Mouse (Mus musculus): ENCODE measurements around the gene Rab20. TPM values are rescaled to one million over a fixed set of nuclear protein-coding genes. Genes with fewer than 3 reads are reported as not detected.

Gene Rab20
- total RNA-seq, 1 experiment = 2.2 TPM

DNA sequence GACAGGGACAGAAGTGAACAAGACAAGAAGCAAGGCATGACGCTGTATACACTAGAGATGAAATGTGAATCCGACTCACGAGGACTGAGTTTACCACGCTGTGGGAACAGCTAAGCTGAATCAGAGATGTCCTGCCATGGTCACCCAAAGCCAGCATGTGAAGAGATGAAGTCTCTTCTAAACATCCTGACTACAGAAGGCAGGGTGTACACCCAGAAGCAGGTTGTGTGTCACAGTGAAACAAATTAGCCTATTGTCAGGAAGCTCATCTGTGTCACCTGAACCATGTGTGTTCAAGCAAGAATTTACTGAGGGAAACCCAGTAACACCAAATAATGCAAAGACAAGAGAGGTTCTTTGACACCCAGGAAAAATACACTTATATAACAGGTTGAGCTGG lies 12.9 kb downstream of the Rab20 start:
- DNase-seq (ENCODE audit: low read depth, low spot score) = no peak
- H3K36me3 ChIP-seq (ENCODE audit: control insufficient read depth, insufficient read depth, low read length, poor library complexity, severe bottlenecking) = no peaks in the 10 kb centered on the region
- no peaks in the 10 kb centered on the region for H3K9me3 ChIP-seq (ENCODE audit: control insufficient read depth, insufficient read depth, low read depth, low read length)
- TF ChIP-seq ZC3H11A (IDR thresholded peaks at IDR 0.05; ENCODE audit: borderline replicate concordance, low read depth, low read length) (no peak), ZNF384 (IDR thresholded peaks at IDR 0.05; ENCODE audit: low read depth, low read length) (no peak), HCFC1 (IDR thresholded peaks at IDR 0.05; ENCODE audit: borderline replicate concordance, insufficient read depth, low read length) (no peak), CHD2 (IDR thresholded peaks at IDR 0.05; ENCODE audit: low read depth, low read length) (no peak), MAFK (IDR thresholded peaks at IDR 0.05; ENCODE audit: insufficient read depth, low read depth, low read length) (no peak)
- no peak overlapping the region for H3K4me3 ChIP-seq (ENCODE audit: insufficient read depth in 1 of 2, low read depth in 1 of 2, low read length in 2 of 2, poor library complexity in 1 of 2, severe bottlenecking in 1 of 2)
- no peak overlapping the region for H3K9ac ChIP-seq (ENCODE audit: insufficient read depth, low read depth, low read length, poor library complexity, severe bottlenecking)
- no peaks in the 10 kb centered on the region; a peak in 1 of 4 replicates for H3K4me1 ChIP-seq (ENCODE audit: control insufficient read depth in 2 of 2, insufficient read depth in 2 of 2, low read length in 2 of 2, poor library complexity in 1 of 2)
- H3K27ac ChIP-seq (ENCODE audit: insufficient read depth, low read depth, low read length, poor library complexity, severe bottlenecking) = no peak overlapping the region
- in situ Hi-C loops (cut with MboI; ENCODE audit: low sequenced_read_pairs in 2 of 2, unreplicated experiment in 2 of 2) = no loop called here

DNA sequence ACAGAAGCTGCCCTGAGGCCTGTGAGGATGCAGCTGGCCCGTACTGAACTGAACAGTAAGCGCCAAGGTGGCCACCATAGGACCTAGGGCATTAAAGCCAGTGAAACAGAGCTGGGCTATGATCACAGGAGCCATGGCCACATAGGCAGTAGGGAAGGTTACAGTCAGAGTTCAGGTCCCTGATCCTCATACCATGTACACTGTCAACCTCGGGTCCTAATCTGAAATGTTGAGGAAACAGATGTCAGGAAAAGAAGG lies 13.9 kb downstream of the Rab20 start:
- no peaks in the 10 kb centered on the region; a peak in 1 of 4 replicates for H3K4me1 ChIP-seq (ENCODE audit: control insufficient read depth in 2 of 2, insufficient read depth in 2 of 2, low read length in 2 of 2, poor library complexity in 1 of 2)
- in situ Hi-C loops (cut with MboI; ENCODE audit: low sequenced_read_pairs in 2 of 2, unreplicated experiment in 2 of 2) = no loop called here

DNA sequence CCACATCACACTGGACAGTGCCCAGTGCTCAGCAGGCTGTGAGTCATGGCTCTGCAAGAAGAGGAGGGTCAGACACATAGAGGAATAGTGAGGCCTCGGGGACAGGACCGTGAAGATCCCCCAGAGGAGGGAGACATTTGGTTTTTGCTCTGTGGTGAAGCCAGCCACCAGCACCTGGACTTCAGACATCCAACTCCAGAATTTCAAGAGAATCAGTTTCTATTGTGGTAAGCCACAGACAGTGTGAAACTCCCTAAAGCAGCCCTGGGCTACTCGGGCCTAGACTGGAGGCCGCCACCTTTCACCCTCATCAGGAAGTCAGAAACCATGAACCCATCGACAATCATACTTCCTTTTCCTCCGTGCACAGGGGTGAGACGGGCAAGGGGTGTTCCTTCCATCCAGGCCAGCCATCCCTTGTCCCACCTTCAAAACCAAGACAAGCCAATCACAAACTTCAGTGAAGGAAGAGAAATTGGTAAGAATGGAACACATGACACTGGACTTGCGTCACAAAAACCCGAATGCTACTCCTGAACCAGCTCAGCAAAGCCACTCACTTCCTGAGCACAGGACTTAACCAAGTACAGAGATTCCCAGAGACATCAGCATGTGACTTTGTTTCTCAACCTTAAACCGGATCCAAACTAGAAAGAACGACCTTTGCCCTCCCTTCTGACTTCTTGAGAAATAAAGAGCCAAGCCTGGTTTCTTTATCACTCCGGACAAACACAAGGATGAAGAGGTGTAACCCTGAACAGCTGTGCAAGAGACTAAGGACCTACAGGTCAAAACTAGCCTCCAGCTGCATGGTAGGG lies 14.4 kb downstream of the Rab20 start:
- Histone ChIP-seq H3K4me1 (ENCODE audit: control insufficient read depth in 2 of 2, insufficient read depth in 2 of 2, low read length in 2 of 2, poor library complexity in 1 of 2) (no peaks in the 10 kb centered on the region; a peak in 1 of 4 replicates), H3K36me3 (ENCODE audit: control insufficient read depth, insufficient read depth, low read length, poor library complexity, severe bottlenecking) (no peaks in the 10 kb centered on the region), H3K9ac (ENCODE audit: insufficient read depth, low read depth, low read length, poor library complexity, severe bottlenecking) (no peak overlapping the region), H3K9me3 (ENCODE audit: control insufficient read depth, insufficient read depth, low read depth, low read length) (no peaks in the 10 kb centered on the region), H3K27ac (ENCODE audit: insufficient read depth, low read depth, low read length, poor library complexity, severe bottlenecking) (no peak overlapping the region), H3K4me3 (ENCODE audit: insufficient read depth in 1 of 2, low read depth in 1 of 2, low read length in 2 of 2, poor library complexity in 1 of 2, severe bottlenecking in 1 of 2) (no peak overlapping the region)
- in situ Hi-C loops (cut with MboI; ENCODE audit: low sequenced_read_pairs in 2 of 2, unreplicated experiment in 2 of 2) = no loop called here
- TF ChIP-seq ZNF384 (IDR thresholded peaks at IDR 0.05; ENCODE audit: low read depth, low read length) = no peak
- TF ChIP-seq MAFK (IDR thresholded peaks at IDR 0.05; ENCODE audit: insufficient read depth, low read depth, low read length) = no peak
- no peak for TF ChIP-seq HCFC1 (IDR thresholded peaks at IDR 0.05; ENCODE audit: borderline replicate concordance, insufficient read depth, low read length)
- TF ChIP-seq CHD2 (IDR thresholded peaks at IDR 0.05; ENCODE audit: low read depth, low read length) = no peak
- TF ChIP-seq ZC3H11A (IDR thresholded peaks at IDR 0.05; ENCODE audit: borderline replicate concordance, low read depth, low read length) = no peak
- no peak for DNase-seq (ENCODE audit: low read depth, low spot score)

More for the DNA sequence above, 13.9 kb downstream of the Rab20 start:
- TF ChIP-seq HCFC1 (IDR thresholded peaks at IDR 0.05; ENCODE audit: borderline replicate concordance, insufficient read depth, low read length) = no peak
- no peak for TF ChIP-seq ZC3H11A (IDR thresholded peaks at IDR 0.05; ENCODE audit: borderline replicate concordance, low read depth, low read length)
- TF ChIP-seq MAFK (IDR thresholded peaks at IDR 0.05; ENCODE audit: insufficient read depth, low read depth, low read length) = no peak
- TF ChIP-seq ZNF384 (IDR thresholded peaks at IDR 0.05; ENCODE audit: low read depth, low read length) = no peak
- no peak for TF ChIP-seq CHD2 (IDR thresholded peaks at IDR 0.05; ENCODE audit: low read depth, low read length)
- H3K9me3 ChIP-seq (ENCODE audit: control insufficient read depth, insufficient read depth, low read depth, low read length) = no peaks in the 10 kb centered on the region
- no peaks in the 10 kb centered on the region for H3K36me3 ChIP-seq (ENCODE audit: control insufficient read depth, insufficient read depth, low read length, poor library complexity, severe bottlenecking)
- no peak for DNase-seq (ENCODE audit: low read depth, low spot score)
- H3K9ac ChIP-seq (ENCODE audit: insufficient read depth, low read depth, low read length, poor library complexity, severe bottlenecking) = no peak overlapping the region
- H3K4me3 ChIP-seq (ENCODE audit: insufficient read depth in 1 of 2, low read depth in 1 of 2, low read length in 2 of 2, poor library complexity in 1 of 2, severe bottlenecking in 1 of 2) = no peak overlapping the region
- H3K27ac ChIP-seq (ENCODE audit: insufficient read depth, low read depth, low read length, poor library complexity, severe bottlenecking) = no peak overlapping the region

DNA sequence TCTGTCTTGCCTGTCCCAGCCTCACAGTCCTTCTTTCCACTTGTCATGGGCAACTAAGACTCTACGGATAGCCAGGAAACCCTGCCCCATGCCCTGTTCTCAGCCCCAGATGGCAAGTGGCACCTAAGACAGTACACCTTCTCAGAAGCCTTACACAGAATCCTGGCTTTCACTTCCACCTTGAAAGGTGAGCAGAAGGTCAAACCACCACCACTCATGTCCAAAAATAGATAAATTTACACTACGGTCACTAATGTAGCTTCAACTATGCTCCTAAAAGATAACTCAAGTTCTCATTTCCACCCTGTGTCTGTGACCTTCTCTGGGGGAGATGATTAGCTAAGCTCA lies 15.0 kb downstream of the Rab20 start:
- TF ChIP-seq MAFK (IDR thresholded peaks at IDR 0.05; ENCODE audit: insufficient read depth, low read depth, low read length) = no peak
- no peak for TF ChIP-seq ZC3H11A (IDR thresholded peaks at IDR 0.05; ENCODE audit: borderline replicate concordance, low read depth, low read length)
- no peak for TF ChIP-seq ZNF384 (IDR thresholded peaks at IDR 0.05; ENCODE audit: low read depth, low read length)
- TF ChIP-seq CHD2 (IDR thresholded peaks at IDR 0.05; ENCODE audit: low read depth, low read length) = no peak
- no peak for TF ChIP-seq HCFC1 (IDR thresholded peaks at IDR 0.05; ENCODE audit: borderline replicate concordance, insufficient read depth, low read length)
- DNase-seq (ENCODE audit: low read depth, low spot score) = no peak
- Histone ChIP-seq H3K4me1 (ENCODE audit: control insufficient read depth in 2 of 2, insufficient read depth in 2 of 2, low read length in 2 of 2, poor library complexity in 1 of 2) (no peaks in the 10 kb centered on the region; a peak in 1 of 4 replicates), H3K9me3 (ENCODE audit: control insufficient read depth, insufficient read depth, low read depth, low read length) (no peaks in the 10 kb centered on the region), H3K9ac (ENCODE audit: insufficient read depth, low read depth, low read length, poor library complexity, severe bottlenecking) (no peak overlapping the region), H3K27ac (ENCODE audit: insufficient read depth, low read depth, low read length, poor library complexity, severe bottlenecking) (no peak overlapping the region), H3K36me3 (ENCODE audit: control insufficient read depth, insufficient read depth, low read length, poor library complexity, severe bottlenecking) (no peaks in the 10 kb centered on the region), H3K4me3 (ENCODE audit: insufficient read depth in 1 of 2, low read depth in 1 of 2, low read length in 2 of 2, poor library complexity in 1 of 2, severe bottlenecking in 1 of 2) (no peak overlapping the region)
- in situ Hi-C loops (cut with MboI; ENCODE audit: low sequenced_read_pairs in 2 of 2, unreplicated experiment in 2 of 2) = no loop called here

Data from ES-E14 (cell line).